Mouse (Mus musculus) T-cell, adult 2 months (primary cell): Measurements from ENCODE around the gene Tifab.
"Not testable (repeated sequence)": the region's sequence is repeated elsewhere in the genome, so short reads cannot be mapped to it uniquely, and the experiment has no call there.

Experiments
- DNase-seq: peaks from one replicate; pipeline ENCODE4 v3.0.0; 2022; ENCODE audit warnings: low spot score

Tifab gene

DNA sequence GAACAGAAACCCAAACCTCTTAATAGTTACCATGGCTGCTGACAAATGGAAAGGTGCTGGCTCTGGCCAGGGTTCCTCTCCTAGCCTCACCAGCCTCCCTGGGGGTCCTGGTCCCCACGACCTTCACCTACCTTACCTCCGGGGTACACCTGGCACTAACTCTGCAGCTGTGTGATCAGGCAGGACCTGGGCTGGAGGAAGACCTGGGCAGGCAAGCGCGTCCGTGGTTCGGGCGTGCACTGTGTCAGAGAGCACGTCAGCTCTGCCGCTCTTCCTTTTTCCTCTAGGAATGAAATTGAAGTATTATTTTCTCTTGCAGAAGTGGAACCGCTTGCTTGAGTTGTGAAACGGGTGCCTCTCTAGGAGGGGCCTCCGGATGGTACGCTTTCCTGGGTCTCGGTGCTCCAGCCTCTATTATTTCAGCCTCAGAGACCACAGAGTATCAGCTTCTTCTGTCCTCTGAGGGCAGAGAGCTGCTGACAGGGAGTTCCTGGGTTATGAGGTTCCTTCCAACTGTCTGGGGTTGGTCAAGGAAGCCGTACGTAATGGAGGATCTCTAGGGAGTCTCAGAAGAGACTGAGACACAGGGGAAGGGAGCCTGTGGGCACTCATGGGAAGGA is at the start of gene Tifab:
Gene Tifab, minus strand, starts transcription at position 470 of the 620 bp plus-strand sequence.
- no peak for DNase-seq

DNA sequence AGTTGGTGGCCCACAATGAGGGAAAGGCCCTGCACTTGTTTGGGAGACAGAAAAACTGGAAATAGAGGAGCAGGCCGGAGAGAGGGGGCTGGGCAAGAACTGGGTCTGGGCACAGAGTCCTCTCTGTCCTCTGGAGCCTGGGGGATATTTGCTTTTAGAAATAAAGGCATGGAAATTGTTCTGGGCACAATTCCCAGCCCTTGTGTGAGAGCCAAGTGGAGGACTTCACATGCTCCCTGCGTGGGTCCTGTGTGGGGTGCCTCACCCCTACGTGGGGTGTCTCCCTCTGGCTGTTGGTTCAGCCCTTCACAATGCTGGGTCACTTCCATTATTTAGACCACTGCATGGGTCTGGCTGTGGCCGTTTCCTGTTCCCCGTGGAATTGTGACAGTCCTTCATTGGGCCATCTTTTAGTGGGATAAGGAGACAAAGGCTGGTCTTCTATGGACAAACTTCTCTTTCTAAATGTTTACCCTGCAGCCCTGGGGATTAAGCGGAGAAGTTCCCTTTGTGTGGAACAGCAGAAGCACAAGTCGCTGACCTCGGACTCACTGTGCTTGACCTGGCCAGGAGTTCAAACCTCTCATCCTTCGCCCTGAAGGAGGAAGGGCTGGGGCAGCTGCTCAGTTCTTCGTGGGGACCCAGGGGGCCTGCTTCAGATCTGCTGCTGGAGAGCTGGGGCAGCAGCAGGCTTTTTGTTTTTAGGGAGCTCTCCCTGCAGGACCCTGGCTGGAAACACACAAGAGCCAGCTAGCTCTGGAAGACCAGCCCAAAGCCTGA is 47.7 kb upstream of the Tifab start:
- DNase-seq = no peak

DNA sequence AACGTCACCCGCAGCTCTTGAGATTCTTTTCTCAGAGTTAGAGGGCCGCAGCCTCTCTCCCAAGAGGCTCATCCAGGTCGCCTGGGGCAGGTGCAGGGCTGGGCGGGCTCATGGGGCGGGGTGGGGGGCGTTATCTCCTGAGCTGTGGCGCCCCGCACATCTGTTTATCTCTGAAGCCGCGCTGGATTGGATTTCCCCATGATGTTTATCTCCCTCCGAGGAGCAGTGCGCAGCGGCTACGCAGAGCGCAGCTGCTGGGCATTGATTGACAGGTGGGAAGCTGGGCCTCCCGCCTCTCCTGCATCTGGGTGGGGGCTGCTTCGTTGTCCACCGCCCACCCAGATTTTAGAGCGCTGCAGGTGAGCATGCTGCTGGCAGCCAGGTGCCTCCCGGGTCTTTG is 44.9 kb upstream of the Tifab start:
- DNase-seq = no peak

DNA sequence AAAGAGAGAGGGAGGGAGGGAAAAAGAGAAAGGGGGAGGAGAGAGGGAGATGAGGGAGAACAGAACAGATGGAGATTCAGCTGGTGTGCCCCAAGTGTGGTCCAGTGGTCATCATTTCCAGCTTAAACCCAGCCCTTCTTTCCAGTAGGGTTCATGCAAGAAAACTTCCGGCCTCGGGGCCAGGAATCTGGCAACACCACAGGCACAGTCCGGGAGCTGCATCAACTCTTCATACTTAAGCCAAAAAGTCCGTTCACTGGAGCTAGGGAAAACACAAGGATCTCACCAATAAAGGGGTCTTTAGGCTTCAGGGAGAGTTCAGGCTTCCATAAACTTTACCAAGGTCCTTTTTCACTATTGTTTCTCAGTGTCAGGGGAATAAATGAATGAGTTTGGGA is 44.2 kb upstream of the Tifab start:
- no peak for DNase-seq

DNA sequence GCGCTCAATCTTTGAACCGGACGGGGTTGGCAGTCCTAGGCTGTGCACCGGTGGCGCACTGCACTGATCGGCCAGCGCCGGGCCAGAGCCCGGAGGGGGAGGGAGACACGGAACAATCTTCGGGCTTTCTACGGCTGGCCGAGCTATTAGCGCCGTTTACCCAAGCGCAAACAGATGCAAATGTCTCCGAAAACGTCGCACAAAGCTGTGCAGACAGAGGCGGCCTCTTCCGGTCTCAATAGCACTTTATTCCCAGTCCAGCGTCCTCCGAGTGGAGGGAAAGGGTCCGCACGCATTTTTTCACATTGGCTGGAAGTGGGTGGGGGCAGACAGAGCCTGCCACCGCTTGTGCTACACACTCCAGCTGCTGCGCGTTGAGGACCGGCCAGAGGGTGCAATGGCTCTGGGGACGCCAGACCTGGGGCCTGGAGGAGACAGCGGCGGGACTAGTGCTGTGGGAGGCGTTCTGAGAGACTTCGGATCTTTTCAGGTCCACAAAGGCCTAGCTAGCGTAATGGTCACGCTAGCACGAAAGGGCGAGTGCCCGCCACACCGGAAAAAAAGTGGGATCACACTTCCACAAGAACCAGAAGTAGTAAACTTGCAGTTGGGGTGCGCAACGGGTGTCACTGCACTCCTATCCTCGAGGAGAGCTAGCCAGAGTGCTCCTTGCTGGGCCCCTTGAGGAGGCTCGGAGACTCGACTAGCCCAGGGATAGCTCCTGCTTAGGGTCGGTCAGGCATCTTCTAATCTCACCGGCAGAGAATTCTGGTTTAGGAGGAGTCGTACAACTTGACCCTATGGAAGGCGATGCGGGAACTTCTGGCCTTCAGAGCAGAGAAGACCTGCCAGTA is 43.5 kb upstream of the Tifab start:
- DNase-seq = no peak

DNA sequence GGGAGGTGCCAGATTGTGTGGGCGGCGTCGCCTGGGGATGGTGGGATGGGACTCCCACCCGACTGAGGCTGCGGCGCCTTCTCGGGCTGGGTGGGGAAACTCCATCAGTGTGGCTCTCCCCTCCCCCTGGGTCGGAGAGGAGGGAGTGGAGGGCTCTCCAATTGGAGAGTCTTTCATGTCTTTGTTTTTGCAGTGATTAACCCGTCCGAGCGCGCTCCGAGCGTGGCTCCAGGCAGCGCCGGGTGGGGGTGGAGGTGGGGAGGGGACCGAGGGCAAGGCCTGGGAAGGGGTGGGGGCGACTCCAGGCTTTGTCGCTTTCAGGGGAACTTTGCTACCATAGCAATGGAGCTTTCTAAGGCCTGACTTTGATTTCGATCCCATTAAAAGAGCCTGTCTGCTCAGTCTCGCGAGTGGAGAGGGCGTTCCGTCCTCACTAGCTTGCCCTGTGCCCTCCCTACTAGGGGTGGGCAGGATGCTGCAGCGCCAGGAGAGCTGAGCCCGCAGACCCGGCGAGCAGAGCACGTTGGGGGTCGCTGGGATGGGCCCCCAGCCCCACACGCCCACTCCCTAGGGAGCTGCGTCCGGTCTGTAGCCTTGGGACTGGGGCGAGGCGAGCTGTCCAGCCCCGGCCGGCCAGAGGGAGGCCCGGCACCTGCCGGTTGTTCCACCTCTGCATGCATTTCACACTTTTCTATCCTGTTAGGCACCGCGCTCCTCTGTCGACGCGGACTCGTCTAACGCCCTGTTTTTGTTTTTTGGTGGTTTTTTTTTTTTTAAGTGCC is 42.6 kb upstream of the Tifab start:
- no peak for DNase-seq

DNA sequence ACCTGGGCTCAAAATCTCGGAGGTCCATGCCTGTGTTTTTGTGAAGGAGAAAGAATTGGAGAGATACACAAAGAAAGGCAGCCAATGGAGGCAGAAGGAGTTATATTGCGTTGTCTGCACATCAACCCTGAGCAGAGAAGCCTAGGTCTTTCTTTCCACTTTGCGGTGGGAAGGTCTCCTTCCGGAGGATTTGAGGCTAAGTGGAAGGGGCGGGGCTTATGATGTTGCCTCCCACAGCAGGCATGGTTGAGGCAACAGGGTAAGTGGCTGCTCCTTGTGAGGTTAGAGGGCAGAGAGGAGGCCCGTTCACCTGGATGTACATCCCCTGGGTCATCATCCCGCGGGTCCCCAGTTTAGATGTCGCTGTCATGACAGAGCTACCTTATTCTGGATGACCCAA is 40.6 kb upstream of the Tifab start:
- no peak for DNase-seq

DNA sequence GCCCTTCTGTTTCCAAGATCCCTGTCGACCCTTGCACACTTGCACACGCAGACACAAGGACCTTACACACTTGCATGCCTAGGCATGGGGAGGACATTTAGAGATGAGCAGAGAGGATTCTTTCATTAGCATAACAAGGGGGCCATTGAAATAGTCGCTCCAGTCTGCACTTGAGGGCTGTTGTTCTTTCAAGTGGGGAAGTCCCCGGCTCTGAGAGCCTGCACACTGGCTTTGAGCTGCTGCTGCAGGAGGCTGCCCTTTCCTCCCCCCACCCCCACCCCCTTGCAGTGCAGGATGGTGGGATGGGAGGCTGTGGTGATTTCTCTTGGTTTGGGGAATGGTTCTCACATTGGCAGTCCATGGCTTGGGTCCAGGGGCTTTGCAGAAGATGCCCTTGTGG is 37.4 kb upstream of the Tifab start:
- DNase-seq = no peak

DNA sequence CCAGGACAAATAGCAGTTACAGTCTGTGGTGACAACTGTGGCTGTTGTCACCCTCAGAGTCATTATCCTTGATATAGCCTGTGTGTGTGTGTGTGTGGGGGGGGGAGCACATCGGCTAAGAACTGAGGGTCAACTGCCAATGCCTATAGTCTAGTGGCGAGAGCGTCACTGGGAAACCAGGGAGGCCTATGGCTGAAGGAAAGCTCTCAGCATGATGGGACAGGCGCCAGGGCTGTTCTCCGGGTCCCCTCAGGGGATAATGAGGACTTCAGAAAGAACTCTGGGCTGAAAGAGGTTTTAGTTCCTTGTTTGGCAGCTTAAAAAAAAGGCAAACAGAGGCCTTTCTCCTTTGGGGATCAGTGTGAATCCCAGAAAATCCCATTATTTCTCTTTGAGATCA is 35.9 kb upstream of the Tifab start:
- DNase-seq = no peak

DNA sequence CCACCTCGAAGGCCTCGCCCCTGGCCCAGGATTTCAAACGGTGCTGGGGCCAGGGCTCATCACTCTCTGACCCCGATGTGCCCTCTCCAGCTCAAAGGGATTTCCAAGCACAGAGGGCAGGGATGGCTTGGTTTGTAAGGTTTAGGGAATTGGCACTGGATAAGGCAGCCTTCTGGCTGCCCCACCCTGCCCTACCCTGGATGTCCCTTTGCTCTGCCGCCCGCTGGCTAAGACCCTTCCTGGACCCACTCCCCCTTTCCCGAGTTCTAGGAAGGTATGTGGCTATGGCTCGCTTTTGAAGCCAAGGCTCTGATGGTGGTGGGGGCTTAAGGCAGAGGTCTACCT is 30.4 kb upstream of the Tifab start:
- no peak for DNase-seq

DNA sequence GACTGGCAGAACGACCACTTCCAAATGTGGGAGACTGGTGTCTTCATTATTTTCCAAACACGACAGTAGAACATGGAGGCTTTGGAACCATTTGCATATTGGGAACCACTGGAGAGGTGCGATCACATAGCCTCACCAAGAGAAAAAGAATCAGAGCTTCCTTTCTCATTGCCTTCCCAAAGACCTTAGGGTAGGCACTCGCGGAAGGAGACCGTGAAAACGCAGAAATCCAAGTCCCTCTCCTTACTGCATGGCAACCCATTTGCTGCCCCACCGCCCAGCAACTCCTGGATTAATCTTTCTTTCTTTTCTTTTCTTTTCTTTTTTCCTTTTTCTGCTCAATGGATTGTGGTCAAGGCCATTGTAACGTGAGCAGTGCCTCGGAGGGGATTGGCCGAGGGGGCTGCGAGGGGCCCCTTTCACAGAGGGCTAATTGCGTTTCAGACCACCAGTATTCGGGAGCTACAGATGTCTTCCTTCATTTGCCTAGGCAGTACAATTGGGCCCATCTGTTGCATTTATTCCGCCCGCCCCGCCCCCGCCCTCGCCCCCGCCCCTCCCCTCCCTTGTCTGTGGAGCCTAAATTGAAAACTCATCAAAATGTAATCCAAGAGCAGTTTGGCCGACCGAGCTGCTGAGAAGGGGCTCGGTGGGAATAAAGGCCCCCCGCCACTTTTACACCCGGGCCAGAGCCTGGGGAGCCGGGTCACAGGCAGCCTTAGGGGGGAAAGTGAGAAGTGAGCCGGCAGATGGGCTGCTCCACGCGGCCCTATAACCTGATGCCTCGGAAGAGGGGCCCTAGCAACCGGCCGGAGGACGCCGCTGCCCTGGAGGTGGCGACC is 29.8 kb upstream of the Tifab start:
- DNase-seq = no peak

DNA sequence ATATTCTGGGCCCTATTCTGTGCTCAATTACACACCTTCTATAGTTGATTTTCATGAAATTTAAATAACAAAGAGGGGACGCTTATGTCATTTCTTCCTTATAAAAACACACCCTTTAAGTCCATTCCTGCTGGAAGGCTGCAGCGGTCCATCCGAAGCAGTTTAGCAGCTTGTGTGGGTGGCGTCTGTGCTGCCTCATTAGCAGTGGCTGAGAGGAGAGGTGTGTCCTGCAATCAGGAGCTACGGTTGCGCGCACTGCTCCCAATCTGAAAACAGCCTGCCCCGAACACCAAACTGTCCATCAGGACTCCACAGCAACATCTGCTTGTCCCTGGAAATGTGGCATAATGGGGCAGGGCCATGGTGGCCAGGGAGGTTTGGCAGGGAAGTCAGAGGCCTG is 20.8 kb upstream of the Tifab start:
- no peak for DNase-seq

DNA sequence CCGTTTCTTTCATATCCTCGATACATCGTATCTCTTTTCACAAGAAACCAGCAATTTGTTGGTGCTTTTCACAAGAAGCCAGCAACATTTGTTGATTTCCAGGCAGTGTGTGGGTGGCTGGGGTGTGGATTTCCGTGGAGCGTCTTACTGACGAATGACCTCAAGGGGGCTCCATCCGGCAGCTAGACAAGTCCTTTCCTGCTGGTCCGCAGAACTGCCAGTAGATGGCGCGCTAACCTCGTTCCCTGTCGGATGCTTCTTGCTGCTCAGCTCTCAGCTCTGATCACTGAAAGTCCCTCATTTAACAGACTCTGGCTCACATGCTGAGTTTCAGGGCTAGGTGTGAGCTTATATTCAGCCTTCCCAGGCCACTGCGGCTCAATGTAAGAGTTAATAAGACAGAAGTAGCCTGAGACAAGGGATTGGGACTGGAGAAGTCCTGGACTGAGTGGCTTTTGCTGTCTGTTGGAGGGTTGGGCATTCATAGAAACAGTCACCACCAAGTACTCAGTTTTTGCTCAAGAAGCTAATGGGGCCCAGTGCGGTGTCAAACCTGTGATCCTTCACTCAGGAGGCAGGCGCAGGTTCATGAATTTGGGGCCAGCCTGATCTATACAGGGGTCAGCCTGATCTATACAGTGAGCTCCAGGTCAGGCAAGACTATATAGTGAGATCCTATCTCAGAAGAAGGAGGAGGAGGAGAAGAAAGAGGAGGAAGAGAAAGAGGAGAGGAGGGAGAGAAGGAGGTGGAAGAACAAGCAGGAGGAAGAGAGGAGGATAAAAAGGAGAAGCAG is 19.0 kb upstream of the Tifab start:
- DNase-seq = peak; percentile 86

DNA sequence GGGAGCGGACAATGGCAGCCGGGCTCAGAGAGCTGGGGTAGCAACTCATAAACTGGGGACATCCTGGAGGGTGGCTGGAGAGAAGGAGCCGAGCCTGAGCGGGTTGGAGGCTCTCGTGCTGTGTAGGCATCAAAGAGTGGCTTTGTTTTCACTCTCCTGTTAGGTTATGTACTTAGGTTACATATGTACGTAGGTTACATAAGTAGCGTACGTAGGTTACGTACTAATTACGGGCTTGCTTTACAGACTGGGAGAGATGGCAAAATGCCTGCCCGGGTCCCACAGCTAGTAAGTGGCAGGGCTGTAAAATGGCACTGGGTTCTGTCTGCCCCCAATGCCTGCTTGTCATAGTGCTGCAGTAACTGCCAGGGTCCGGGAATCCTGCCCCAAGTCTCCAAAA is 18.3 kb upstream of the Tifab start:
- no peak for DNase-seq

DNA sequence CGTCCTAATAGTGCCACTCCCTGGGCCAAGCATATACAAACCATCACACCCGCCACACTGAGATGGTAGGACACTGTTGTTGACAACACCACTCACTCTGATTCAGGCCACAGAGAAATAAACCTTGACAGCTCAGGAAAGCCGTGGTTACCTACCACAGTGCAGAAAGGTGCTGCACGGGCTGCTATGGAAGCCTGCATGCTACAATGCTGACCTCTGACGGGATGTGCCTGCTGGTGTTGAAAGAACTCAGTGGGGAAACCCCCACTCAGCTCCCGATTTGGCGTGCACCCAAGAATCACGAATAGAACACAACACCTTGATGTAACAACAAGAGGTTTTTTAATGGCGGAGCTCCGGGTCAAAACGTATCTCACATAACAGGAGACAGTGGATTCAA is 17.1 kb upstream of the Tifab start:
- DNase-seq = not testable (repeated sequence)

DNA sequence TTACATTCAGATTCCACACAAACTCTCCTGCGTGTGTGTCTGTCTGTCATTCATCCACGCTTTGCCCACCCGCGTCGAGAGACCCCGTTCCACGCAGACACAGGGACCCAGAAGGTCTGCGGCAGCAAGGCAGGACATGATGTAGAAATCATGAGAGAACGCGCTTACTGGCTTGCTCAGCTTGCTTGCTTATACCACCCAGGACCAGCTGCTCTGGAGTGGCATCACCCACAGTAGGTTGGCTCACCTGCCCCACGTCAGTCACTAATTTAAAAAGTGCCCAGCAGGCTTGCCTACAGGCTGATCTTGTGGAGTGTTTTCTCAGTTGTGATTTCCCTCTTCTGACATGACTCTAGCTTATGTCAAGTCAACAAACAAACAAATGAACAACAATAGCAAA is 15.5 kb upstream of the Tifab start:
- DNase-seq = not testable (repeated sequence)

DNA sequence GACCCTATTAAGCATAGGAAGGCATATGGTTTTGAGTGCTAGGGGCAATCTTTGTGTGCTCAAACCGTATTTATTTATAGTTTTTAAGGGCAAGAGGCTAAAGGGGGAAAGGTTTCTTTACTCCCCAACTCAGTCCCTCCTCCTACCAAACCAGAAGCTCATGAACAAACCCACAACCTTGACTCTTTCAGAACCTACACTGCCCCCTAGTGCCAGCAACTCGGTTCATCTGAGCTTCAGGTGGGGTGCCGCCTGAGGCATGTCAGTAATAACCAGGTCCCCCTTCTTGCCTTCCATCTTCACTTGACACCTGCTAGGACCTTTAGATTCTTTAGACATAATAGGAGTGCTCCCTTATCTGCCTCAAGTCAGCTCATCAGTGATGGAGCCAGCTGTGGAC is 12.5 kb upstream of the Tifab start:
- peak; percentile 46 for DNase-seq

DNA sequence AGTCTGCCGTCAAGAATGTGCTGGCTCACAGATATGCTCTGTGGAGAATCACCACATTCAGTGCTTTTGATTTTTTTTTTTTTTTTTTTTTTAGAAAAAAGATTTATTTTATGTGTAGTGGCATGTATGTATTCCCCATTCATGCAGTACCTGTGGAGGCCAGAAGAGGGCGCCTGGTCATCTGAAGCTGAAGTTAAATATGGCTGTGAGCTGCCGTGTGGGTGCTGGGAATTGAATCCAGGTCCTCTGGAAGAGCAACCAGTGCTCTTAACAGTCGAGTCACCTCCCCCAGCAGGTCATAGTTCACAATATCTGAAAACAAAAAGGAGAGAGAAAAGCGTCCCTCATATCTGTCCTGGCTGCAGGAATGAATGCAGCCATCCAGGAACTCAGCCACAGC is 11.0 kb upstream of the Tifab start:
- DNase-seq = peak; percentile 20

DNA sequence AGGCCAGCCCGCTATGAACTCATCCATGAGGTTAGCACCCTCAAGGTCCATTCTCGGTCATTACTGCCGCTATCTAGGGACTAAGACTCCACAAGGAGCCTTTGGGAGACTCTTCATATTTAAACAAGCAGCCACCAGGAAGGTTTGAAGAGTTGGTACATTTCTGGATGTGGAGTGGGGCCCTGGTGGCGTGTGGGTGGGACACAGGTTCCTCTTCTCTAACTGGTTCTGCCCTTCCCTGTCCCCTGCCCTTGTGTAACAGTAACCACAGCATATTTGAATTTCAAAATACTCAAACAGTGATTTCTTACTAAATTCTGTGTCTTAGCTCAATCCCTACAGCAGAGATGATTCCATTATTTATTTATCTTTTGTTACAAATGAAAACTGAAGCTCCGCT is 5.0 kb upstream of the Tifab start:
- no peak for DNase-seq

DNA sequence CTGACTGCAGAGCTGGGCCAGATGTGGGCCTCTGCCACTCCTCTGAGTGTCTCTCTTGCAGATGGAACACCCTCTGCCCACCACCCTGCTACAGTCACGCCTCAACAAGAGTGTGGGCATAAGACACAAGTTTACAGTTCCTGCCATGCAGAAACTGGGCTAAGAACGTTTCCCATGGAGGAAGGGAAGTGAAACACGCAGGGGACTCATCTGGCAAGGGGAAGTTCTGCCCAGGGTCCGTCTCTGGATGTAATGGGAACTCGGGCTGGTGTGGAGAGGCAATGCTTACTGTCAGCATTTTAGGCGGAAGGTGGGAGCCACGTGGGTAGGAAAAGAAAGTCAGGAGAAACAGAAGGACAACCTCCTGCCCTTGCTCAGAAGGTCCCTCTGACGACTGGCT is 2.7 kb upstream of the Tifab start:
- no peak for DNase-seq

DNA sequence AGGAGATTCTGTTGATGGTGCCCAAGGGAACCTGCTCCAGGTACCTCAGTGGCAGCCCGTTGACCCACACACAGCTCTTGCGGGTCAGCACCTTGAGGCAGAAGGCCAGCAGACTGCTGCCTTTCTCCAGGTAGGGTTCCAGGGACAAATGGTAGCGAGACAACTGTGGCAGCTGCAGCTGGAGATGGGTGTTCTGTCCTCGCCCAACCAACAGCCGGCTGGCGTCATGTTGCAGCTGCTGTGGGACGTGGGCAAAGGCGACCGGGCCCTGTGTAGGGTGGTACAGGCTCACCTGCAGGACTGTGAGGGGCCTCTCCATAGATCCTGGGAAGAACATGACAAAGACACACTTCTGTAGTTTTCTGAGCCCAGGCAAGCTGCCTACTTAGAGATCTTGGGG is 2.4 kb downstream of the Tifab start:
- DNase-seq = no peak
